Mouse (Mus musculus): ENCODE data around the gene Olfr642.

The Olfr642 gene

DNA sequence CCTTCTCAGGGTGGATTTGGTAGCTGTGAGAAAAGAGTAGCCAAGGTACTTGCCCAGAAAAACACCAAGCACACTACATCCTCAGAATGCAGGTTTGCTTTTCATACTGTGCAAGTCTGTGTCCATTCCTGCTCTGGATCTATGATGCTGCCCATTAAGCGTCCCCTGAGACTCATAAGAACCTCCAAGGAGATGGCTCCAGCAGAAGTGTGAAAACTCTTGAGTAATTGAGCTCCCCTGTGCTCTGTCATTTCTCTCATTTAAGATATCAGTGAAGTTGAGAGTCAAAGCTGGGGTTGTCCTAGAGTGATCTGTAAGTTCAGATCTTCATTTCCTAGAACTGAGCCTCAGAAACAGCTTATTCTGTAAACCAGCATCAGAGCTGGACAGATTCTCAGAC lies at the start of gene Olfr642:
Gene Olfr642, minus strand, starts transcription at position 101 of the 400 bp plus-strand sequence.
- DNase-seq (ENCODE audit: low read depth, low spot score): no peak

DNA sequence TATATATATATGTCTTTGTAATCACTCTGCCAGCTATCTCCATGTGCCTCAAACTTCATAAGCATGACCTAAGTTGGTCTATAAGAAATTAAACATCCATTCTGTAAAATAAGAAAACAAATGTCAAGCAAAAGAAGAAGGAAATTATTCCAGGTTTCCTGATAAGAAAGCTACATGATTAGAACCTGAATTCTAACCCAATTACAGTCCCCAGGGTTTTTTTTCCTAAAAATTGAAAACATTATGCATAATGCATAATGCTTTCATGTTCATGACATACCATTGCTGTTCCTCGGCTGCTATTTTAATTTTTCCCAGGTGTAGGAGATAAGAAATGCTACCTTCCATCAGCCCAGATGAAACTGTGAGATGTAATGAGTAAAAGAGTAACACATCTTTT lies 32.9 kb upstream of the Olfr642 start, which contains the start of gene Olfr645:
Gene Olfr645, minus strand, starts transcription at position 101 of the 400 bp plus-strand sequence.
- no peak for DNase-seq (ENCODE audit: low read depth, low spot score)

DNA sequence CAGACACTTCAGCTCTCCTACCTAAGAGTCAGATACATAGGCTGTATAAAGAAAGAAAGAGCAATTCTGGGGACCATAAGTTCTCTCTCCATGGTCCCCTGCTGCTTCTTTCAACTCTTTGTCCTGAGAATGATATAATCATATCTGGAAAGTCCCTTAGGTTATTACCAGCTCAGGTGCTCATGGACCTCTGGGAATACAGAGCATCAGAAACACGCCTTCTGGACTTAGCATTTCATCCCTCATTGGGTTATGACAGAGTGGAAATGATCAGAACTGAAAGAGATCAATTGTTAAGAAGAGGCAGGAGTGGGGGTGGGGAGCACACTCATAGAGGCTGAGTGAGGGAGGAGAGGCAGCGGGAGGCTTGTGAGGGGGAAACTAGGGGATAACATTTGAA lies 19.3 kb upstream of the Olfr642 start, which contains the start of gene Olfr644:
Gene Olfr644, minus strand, starts transcription at position 101 of the 400 bp plus-strand sequence.
- DNase-seq (ENCODE audit: low read depth, low spot score): no peak

DNA sequence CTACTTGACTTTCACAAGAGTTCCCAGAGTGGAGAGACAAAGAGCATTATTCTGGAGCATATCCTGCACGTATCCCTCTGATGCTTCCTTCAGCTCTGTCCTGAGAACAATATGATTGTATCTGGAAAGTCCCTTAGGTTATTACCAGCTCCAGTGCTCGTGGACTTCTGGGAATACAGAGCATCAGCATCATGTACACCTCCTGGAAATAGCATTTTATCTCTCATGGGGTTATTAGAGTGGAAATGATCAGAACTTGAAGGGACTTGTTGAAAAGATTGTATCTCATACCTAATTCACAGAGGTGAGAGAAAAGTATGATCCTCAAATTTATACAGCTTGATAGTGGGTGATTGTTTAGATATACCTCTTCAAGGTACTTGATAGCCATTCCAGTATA lies 8.9 kb upstream of the Olfr642 start, which contains the start of gene 4930516K23Rik:
Gene 4930516K23Rik, minus strand, starts transcription at position 101 of the 400 bp plus-strand sequence.
- DNase-seq (ENCODE audit: low read depth, low spot score): no peak

DNA sequence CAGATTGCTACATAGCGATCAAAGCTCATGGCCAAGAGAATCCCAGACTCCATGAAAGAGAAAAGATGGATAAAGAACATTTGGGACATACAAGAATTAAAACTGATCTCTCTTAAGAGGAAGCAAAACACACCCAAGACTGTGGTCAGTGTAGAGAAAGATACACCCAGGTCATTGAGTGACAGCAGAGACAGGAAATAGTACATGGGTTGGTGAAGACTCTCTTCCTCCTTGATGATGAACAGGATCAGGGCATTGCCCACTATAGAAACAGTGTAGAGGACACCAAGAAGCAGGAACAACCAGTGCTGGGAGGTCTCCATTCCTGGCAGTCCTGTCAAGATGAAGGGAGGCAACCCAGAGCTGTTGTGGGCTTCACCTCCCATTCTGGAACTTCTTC lies 6.7 kb upstream of the Olfr642 start:
- no peak for DNase-seq (ENCODE audit: low read depth, low spot score)

DNA sequence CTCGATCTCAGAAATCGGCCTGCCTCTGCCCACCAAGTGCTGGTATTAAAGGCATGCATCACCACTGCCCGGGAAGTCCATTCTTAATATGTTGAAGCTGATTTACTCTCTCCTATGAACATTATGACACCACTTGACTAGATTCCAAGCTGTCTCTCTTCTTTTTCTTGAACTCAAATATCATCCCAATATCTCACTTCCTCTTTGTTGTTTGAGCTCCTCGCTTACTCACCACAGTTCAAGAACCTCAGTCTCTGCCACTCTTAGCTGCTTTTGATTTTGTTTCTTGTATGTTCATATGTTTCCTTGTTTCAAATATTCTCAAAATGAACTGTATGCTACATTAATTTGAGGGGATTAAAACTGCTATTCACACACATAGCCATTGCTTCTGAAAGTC lies 1.7 kb downstream of the Olfr642 start:
- no peak for DNase-seq (ENCODE audit: low read depth, low spot score)

DNA sequence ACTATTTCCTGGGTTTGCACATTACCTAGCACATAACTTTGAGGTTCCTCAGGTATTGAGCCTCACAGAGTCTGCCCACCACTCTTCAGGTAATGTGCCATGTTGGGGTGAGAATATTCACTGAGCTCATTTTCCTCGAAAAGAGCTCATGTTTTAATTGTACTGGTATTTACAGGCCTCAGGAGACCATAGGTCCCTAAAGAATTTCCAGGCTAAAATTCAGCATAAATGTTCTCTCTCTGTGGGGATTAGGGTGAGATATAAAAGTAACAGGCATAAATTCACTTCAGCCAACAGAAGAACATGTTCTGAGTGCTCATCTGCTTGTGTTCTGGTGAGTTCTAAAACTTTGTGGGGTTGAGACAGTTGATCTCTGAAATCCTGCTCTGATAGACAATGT lies 17.3 kb downstream of the Olfr642 start, which contains the start of gene Olfr641:
Gene Olfr641, plus strand, starts transcription at position 301 of the 400 bp plus-strand sequence.
- DNase-seq (ENCODE audit: low read depth, low spot score): no peak

DNA sequence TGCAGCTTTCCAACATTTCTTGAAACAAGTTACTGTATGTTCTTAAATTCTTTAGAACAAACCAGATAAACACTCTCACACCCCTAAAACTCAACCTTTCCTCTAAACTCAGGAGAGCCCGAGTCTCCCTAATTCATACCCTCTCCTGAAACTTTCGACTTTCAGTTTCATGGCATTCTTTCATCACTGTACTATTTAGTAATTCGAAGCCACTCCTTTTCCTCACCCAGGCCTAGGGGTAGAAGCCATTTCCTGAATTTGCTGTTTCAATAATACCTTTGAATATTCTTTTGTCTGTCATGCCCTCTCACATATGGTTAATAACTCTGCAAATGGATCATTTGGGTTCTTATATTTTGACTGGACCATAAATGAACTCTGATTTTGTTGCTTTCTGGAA lies 25.5 kb downstream of the Olfr642 start:
- no peak for DNase-seq (ENCODE audit: low read depth, low spot score)

DNA sequence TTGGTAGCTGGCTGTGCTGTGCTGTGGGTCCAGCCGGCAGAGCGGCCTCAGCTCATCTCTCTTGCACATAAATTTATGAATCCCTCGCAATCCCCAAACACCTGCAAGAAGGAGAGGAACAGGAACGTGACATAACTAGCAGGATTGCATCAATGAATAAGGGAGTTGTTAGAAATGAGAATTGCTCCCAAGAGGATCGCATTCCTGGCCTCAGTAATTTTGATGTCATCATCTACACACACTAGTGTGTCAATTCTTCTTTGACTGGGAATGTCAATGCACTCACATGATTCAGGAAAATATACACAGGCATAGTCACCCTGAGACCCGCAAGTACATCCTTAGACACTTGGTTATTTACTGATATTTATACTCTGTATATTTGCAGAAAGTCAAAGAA lies 27.0 kb downstream of the Olfr642 start, which contains the start of gene Olfr640:
Gene Olfr640, minus strand, starts transcription at position 101 of the 400 bp plus-strand sequence.
- no peak for DNase-seq (ENCODE audit: low read depth, low spot score)

DNA sequence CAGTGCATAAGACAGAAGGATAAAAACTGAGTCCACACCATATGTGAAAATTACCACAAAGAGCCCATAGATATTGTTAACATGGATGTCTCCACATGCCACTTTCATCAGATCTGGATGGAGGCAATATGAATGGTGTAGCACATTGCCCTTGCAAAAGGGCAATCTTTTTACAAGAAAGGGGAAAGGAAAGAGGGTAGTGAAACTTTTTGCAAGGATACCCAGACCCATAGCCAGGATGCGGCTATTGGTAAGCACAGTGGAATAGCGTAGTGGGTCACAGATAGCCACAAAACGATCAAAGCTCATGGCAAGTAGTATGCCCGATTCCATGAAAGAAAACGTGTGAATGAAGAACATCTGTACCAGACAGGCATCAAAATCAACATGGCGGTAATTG lies 30.8 kb downstream of the Olfr642 start:
- DNase-seq (ENCODE audit: low read depth, low spot score): no peak

DNA sequence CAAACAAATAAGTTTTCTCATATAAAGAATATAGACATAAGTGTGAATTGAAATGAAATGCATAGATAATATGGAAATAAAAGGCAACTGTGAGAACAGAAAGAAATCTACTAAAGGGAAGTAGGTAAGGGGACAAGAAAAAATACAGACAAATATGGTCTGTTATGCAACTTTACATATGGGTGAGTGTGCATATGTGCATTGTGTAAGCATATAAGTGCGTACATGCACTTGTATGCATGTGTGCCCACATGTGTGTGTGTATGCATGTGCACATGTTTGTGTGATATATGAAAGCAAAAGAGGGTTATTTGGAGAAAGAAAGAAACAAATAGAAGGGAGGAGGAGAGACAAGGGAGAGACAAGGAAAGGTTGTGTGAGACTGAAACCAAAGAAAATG lies 33.5 kb downstream of the Olfr642 start:
- DNase-seq (ENCODE audit: low read depth, low spot score): no peak

DNA sequence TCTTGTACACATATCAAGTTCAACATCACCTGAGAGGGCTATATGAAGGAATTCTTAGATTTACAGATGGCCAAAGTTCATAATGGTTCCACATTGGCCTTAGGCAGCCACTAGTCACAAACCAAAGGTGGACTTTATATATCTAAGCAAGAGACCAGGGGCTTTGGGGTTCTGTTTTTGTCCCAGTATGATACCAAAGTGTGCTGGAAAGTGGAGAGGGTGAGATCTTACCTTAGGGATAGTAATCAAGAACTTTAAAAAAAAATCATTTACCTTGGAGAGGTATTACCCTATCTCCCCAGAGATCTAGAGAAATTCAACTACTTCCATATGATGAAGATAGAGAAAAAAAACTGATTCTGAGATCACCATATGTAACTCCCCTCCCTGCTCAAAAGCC lies 35.3 kb downstream of the Olfr642 start, which contains the start of gene Olfr639:
Gene Olfr639, minus strand, starts transcription at position 101 of the 400 bp plus-strand sequence.
- DNase-seq (ENCODE audit: low read depth, low spot score): no peak

DNA sequence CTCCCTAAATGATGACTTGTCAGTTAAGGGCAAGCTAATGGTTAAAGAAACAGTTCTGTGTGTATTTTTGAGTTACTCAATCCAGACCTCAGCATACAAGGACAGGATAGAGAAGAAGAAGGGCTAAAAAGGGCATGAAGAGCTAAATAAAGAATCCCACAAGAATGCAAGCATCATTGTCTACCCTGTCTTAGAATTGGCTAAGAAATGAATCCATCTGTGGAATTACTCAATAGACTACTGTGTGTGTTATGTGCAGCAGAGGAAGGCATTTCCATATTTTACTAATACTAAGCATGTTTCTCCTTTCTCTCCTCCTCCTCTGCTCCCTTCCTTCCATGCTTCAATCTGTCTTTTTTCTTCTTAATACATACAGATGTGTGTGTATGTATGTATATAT lies 53.3 kb downstream of the Olfr642 start:
- DNase-seq (ENCODE audit: low read depth, low spot score): no peak

DNA sequence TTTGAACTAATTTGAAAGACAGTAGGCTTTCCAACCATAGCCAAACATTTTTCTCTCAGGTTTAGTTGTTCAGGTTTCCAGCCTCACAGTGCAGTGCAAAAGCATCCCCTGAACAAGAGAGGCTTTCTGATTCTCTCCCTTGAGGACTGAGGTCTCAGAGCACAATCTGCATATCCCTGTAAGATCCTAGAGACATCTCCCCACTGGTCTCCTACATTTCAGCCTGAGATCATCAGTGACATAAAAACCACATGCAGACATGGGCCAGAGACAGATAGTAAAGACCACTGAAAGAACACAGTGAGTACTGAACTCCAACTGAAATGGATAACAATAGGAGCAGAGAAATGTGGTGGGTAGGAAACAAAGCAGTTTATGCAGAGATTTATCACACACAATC lies 54.0 kb downstream of the Olfr642 start, which contains the start of gene Olfr638:
Gene Olfr638, plus strand, starts transcription at position 301 of the 400 bp plus-strand sequence.
- no peak for DNase-seq (ENCODE audit: low read depth, low spot score)

All from skeletal muscle tissue, adult 2 months (tissue).